Mouse (Mus musculus): ENCODE data around the gene Cd44.

GRCm38 (mm10) chr2:102862706-102863105 lies 38.8 kb downstream of the Cd44 start:
- TF ChIP-seq POLR2A (IDR thresholded peaks at IDR 0.05; ENCODE audit: borderline replicate concordance, extremely low read depth, low read depth, low read length), result no peak
- TF ChIP-seq CTCF (IDR thresholded peaks at IDR 0.05; ENCODE audit: insufficient read depth, low read length), result no peak

Measured in lung, adult 2 months (tissue).